Mouse (Mus musculus): Measurements from ENCODE around the gene Plau.

The Plau gene

GRCm38 (mm10) chr14:20891941-20892402, 55.5 kb downstream of the Plau start:
- DNase-seq (ENCODE audit: low spot score in 2 of 2) = peak in 1 of 2 experiments; percentile 11
